ENCODE assay signal across 13 mouse cellular contexts in the genomic region with DNA sequence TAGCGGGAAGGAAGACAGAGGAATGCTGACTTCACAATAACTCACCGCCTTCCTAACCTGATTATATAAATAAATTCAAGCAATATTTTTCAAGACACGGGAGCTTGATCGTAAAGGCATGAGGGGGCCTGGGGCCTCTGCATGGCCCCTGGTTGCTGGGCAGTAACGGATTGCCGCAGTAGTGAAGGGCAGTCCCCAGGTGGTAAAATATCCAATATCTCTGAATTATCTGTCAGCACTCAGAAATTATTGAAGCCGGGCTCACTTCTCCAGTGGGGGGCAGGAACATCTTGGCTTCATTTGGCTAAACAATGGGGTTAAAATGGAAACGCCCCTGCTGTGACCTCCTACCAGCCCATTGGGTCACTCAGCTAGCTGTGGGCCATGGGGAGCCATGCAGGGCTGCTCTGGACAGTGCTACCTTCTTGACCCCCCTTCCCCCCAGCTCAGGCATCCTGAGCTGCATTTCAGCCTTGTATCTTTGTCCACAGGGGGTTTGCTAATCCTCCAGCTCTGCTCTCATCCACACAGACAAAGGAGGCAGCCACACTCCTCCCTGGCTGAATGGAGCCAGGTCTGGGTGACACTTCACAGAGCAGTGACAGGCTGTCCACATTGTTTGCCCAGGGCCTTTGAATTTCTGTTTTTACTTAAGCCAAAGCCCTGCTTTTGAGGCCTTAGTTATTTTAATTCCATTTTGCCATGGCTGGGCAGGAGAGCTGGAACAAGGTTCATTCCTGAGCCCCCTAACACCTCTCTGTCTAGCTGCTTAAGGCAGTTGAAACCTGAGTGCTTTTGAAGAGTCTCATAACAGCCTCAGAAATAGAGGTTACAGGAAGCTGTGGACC.
DNase-seq lines count a peak whose midpoint lies in the region; ATAC-seq lines count a peak whose summit lies in the region.
"Had no signal": no experiment of that assay in that cellular context is flagged by ENCODE, and none has a peak within 500 bp of the region (broad histone marks: within the 10 kb centered on the region; RNA-seq: fewer than 3 reads in every experiment).

No protein-coding gene starts in this region.

- H3K27ac ChIP-seq in hindbrain, embryonic 15.5 days (replicated peaks), result no peak overlapping the region
- H3K27ac ChIP-seq: embryonic facial prominence, embryonic 15.5 days; gastrocnemius, adult 2 months; stomach, postnatal 0 days had no signal

- no peak overlapping the region for H3K4me2 ChIP-seq in hindbrain, embryonic 15.5 days
- H3K4me2 ChIP-seq: embryonic facial prominence, embryonic 15.5 days had no signal

- H3K9ac ChIP-seq in hindbrain, embryonic 15.5 days, result no peak overlapping the region
- H3K9ac ChIP-seq: embryonic facial prominence, embryonic 15.5 days had no signal

- WGBS in hindbrain, embryonic 15.5 days, result 12% methylated on average over 8 of the region's 8 CpGs

- H3K4me3 ChIP-seq in hindbrain, embryonic 15.5 days, result no peak overlapping the region
- H3K4me3 ChIP-seq: embryonic facial prominence, embryonic 15.5 days; gastrocnemius, adult 2 months had no signal

- H3K4me1 ChIP-seq in hindbrain, embryonic 15.5 days (replicated peaks), result peaks cover 16% of the 10 kb centered on the region
- H3K4me1 ChIP-seq: embryonic facial prominence, embryonic 15.5 days had no signal

- H3K36me3 ChIP-seq in hindbrain, embryonic 15.5 days, result no peaks in the 10 kb centered on the region
- H3K36me3 ChIP-seq: embryonic facial prominence, embryonic 15.5 days had no signal

- H3K27me3 ChIP-seq in hindbrain, embryonic 15.5 days, result no peaks in the 10 kb centered on the region
- H3K27me3 ChIP-seq: embryonic facial prominence, embryonic 15.5 days had no signal

- no peaks in the 10 kb centered on the region for H3K9me3 ChIP-seq in hindbrain, embryonic 15.5 days
- H3K9me3 ChIP-seq: embryonic facial prominence, embryonic 15.5 days had no signal

- DNase-seq in cerebellum, postnatal 14 days, result peak; percentile 13 to 17
- DNase-seq in cerebellum, adult 11-12 months, result no peak
- DNase-seq in embryo, embryonic 11 days, result peak; percentile 63
- DNase-seq in neural tube, embryonic 10.5 days (ENCODE audit: extremely low spot score, low spot score), result peak; percentile 18
- no peak for DNase-seq in urinary bladder, postnatal 4 days (ENCODE audit: low spot score in 2 of 2)
- no peak for DNase-seq in B cell, adult 2 months
- DNase-seq in urinary bladder, adult 18-20 months (ENCODE audit: low spot score in 2 of 2), result no peak
- DNase-seq: gastrocnemius, adult 2 months; right cerebral cortex, postnatal 14 days had no signal

- peak; percentile 65 for ATAC-seq in hindbrain, embryonic 15.5 days (ENCODE audit: low FRiP score, low read depth)
- ATAC-seq: intestine, embryonic 16.5 days had no signal

Comparison
In these comparisons a context has a peak if more than half of its experiments do, and no peak if none do; other contexts are left out.
1. DNase-seq: peak in cerebellum, postnatal 14 days (2 of 2), embryo, embryonic 11 days (single experiment) and neural tube, embryonic 10.5 days (single experiment); none in cerebellum, adult 11-12 months (single experiment), urinary bladder, postnatal 4 days (0 of 2), B cell, adult 2 months (0 of 2) and urinary bladder, adult 18-20 months (0 of 2).